Comparison of ENCODE assay signal across 16 mouse cellular contexts in genomic region chr1:169416701-169417100, GRCm38 (mm10).
"Had no signal": no experiment of that assay in that cellular context is flagged by ENCODE, and none has a peak within 500 bp of the region (broad histone marks: within the 10 kb centered on the region; RNA-seq: fewer than 3 reads in every experiment).

No protein-coding gene starts in this region.

- H3K4me1 ChIP-seq: stomach, embryonic 15.5 days had no signal

- H3K4me2 ChIP-seq: neural tube, embryonic 13.5 days; neural tube, embryonic 15.5 days; stomach, embryonic 15.5 days had no signal

- H3K9ac ChIP-seq: neural tube, embryonic 13.5 days; neural tube, embryonic 15.5 days; stomach, embryonic 15.5 days had no signal

- H3K27ac ChIP-seq: neural tube, embryonic 13.5 days; neural tube, embryonic 15.5 days; stomach, embryonic 15.5 days; stomach, postnatal 0 days had no signal

- H3K4me3 ChIP-seq: neural tube, embryonic 13.5 days; neural tube, embryonic 15.5 days; stomach, embryonic 15.5 days had no signal

- H3K36me3 ChIP-seq: neural tube, embryonic 13.5 days; neural tube, embryonic 15.5 days; stomach, embryonic 15.5 days had no signal

- DNase-seq: retina, postnatal 1 day; right cerebral cortex, adult 18-20 months; right cerebral cortex, postnatal 14 days; right cerebral cortex, postnatal 25 days; right cerebral cortex, postnatal 4 days; spleen, adult 18-20 months; thymus, adult 18-20 months; thymus, adult 2 months; thymus, postnatal 14 days; thymus, postnatal 25 days; thymus, postnatal 36 days; thymus, postnatal 4 days had no signal

- H3K27me3 ChIP-seq: neural tube, embryonic 13.5 days; neural tube, embryonic 15.5 days; stomach, embryonic 15.5 days had no signal

- H3K9me3 ChIP-seq: neural tube, embryonic 13.5 days; neural tube, embryonic 15.5 days; stomach, embryonic 15.5 days had no signal
